Mouse (Mus musculus) kidney, embryonic 15.5 days (tissue): ENCODE measurements at regions not wholly inside any gene's neighbourhood (a gene's known extent, or its start where the extent isn't known, plus 50 kb on each side); places are given as distances from the start of the nearest gene placed in this dataset.
A peak's percentile ranks its signal among the peaks of the same experiment; 100 is the strongest.
"Not testable (repeated sequence)": the region's sequence is repeated elsewhere in the genome, so short reads cannot be mapped to it uniquely, and the experiment has no call there.

Source experiments
- ATAC-seq: fragments of 200-750 bp; cut with Nextera tagmentation; replicated peaks from 2 replicates; pipeline ENCODE4 v1.8.0; 2017; ENCODE audit warnings: moderate TSS enrichment; ENCODE audit not compliant: low FRiP score
- H3K27ac ChIP-seq: fragments of 300-500 bp; sonication (generic); 2 replicates; pipeline ENCODE4 v1.5.1; 2015; ENCODE audit warnings: mild to moderate bottlenecking, inconsistent platforms
- H3K27me3 ChIP-seq: fragments of 300-500 bp; sonication (generic); 2 replicates; pipeline ENCODE4 v1.6.1; 2015; ENCODE audit warnings: inconsistent platforms
- H3K36me3 ChIP-seq: fragments of 300-500 bp; sonication (generic); 2 replicates; pipeline ENCODE4 v1.6.1; 2015; ENCODE audit warnings: inconsistent platforms
- H3K4me1 ChIP-seq: fragments of 300-500 bp; sonication (generic); 2 replicates; pipeline ENCODE4 v1.6.1; 2015; ENCODE audit warnings: inconsistent platforms
- H3K4me2 ChIP-seq: fragments of 300-500 bp; sonication (generic); 2 replicates; pipeline ENCODE4 v1.6.1; 2015; ENCODE audit warnings: moderate library complexity, mild to moderate bottlenecking, inconsistent platforms
- H3K4me3 ChIP-seq: fragments of 300-500 bp; sonication (generic); replicated peaks from 2 replicates; pipeline ENCODE4 v1.5.1; 2015; ENCODE audit warnings: mild to moderate bottlenecking, inconsistent platforms
- H3K9ac ChIP-seq: fragments of 300-500 bp; sonication (generic); 2 replicates; pipeline ENCODE4 v1.6.1; 2015; ENCODE audit warnings: mild to moderate bottlenecking, inconsistent platforms
- H3K9me3 ChIP-seq: fragments of 300-500 bp; sonication (generic); replicated peaks from 2 replicates; pipeline ENCODE4 v1.6.1; 2016; ENCODE audit warnings: inconsistent platforms
- WGBS: fragments of 180-500 bp; shearing (Covaris S2); methylation state at CpG from one replicate; pipeline ENCODE4 v1.1.7; 2015; ENCODE audit warnings: mixed read lengths; 5-methylcytosine and 5-hydroxymethylcytosine counted together

GRCm38 (mm10) chr17:31753113-31753858 is 75.7 kb downstream of the Cryaa start:
- Histone ChIP-seq H3K4me3 (no peak overlapping the region), H3K36me3 (no peaks in the 10 kb centered on the region), H3K9me3 (no peaks in the 10 kb centered on the region), H3K9ac (no peak overlapping the region), H3K4me1 (peaks cover 2% of the 10 kb centered on the region; the same call in 1 of the 2 replicates), H3K4me2 (no peak overlapping the region), H3K27ac (no peak overlapping the region), H3K27me3 (no peaks in the 10 kb centered on the region)
- 72% methylated on average over 9 of the region's 9 CpGs for WGBS
- ATAC-seq, result no peak

DNA sequence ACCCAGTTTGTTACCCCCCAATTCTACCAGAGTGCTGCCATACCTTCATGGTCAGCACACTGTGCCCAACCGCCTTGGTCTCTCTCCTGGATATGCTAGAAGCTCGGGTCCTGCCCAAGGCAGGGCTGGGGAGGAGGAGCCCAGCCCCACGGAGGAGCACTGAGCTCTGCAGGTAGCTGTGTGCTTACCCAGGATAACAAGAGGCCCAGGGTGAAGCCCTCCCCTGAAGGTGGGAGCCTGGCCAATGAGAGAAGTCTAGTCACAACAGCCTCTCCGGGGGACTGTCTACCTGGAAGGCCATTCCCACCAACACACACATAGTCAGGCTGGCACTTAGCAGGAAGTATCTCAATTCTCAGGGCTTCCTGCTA is 76.2 kb downstream of the Cryaa start:
- no peak overlapping the region for H3K4me3 ChIP-seq
- no peak for ATAC-seq
- H3K4me1 ChIP-seq, result no peaks in the 10 kb centered on the region
- no peak overlapping the region for H3K4me2 ChIP-seq
- WGBS, result 48% methylated on average over 4 of the region's 4 CpGs
- H3K36me3 ChIP-seq, result no peaks in the 10 kb centered on the region
- H3K9me3 ChIP-seq, result no peaks in the 10 kb centered on the region
- no peak overlapping the region for H3K9ac ChIP-seq
- H3K27ac ChIP-seq, result no peak overlapping the region
- H3K27me3 ChIP-seq, result no peaks in the 10 kb centered on the region

DNA sequence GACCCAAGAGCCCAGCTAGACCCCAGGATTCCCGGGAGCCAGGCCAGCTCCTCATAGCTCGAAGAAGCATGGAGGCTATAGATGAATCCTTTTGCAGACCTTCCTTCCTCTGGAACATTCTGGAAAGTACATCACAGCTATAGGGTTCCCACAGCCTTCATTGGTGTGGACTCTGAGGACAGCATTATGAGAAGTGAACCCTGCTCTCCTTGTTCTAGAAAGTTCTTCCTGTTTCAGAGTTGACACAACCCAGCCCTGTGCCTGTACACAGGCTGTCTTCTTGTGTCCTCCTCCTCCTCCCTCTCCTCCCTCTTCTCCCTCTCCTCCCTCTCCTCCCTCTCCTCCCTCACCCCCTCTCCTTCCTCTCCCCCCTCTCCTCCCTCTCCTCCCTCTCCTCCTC is 82.9 kb downstream of the Cryaa start:
- Histone ChIP-seq H3K27ac (no peak overlapping the region), H3K36me3 (no peaks in the 10 kb centered on the region), H3K4me1 (no peaks in the 10 kb centered on the region), H3K4me3 (no peak overlapping the region), H3K27me3 (no peaks in the 10 kb centered on the region), H3K4me2 (no peak overlapping the region), H3K9me3 (no peaks in the 10 kb centered on the region), H3K9ac (no peak overlapping the region)
- 92% methylated on average over 2 of the region's 2 CpGs for WGBS
- no peak for ATAC-seq

GRCm38 (mm10) chr17:31763078-31763477 is 85.5 kb downstream of the Cryaa start:
- Histone ChIP-seq H3K36me3 (no peaks in the 10 kb centered on the region), H3K9me3 (no peaks in the 10 kb centered on the region), H3K27ac (no peak overlapping the region), H3K4me2 (no peak overlapping the region), H3K4me1 (peaks cover 12% of the 10 kb centered on the region), H3K9ac (no peak overlapping the region), H3K27me3 (no peaks in the 10 kb centered on the region), H3K4me3 (no peak overlapping the region)
- ATAC-seq, result no peak
- WGBS, result 58% methylated on average over 5 of the region's 5 CpGs

GRCm38 (mm10) chr17:31766779-31767697 is 88.6 kb downstream of the Sik1 start:
- Histone ChIP-seq H3K4me1 (peaks cover 17% of the 10 kb centered on the region), H3K36me3 (no peaks in the 10 kb centered on the region), H3K27ac (peak overlapping the region; percentile 9; the same call in 1 of the 2 replicates), H3K9ac (no peak overlapping the region), H3K27me3 (no peaks in the 10 kb centered on the region), H3K9me3 (no peaks in the 10 kb centered on the region), H3K4me3 (no peak overlapping the region), H3K4me2 (no peak overlapping the region)
- no peak; the same call in 1 of the 2 replicates for ATAC-seq
- 37% methylated on average over 25 of the region's 25 CpGs for WGBS

GRCm38 (mm10) chr17:31772201-31772820 is 83.3 kb downstream of the Sik1 start:
- no peaks in the 10 kb centered on the region for H3K27me3 ChIP-seq
- WGBS, result 46% methylated on average over 9 of the region's 9 CpGs
- no peaks in the 10 kb centered on the region for H3K9me3 ChIP-seq
- H3K4me2 ChIP-seq, result no peak overlapping the region
- no peak overlapping the region for H3K4me3 ChIP-seq
- H3K4me1 ChIP-seq, result peaks cover 26% of the 10 kb centered on the region
- no peaks in the 10 kb centered on the region for H3K36me3 ChIP-seq
- H3K9ac ChIP-seq, result no peak overlapping the region
- H3K27ac ChIP-seq, result 0 out of 2 replicates have a peak overlapping the region, but pooled peaks have one; percentile 7
- no peak for ATAC-seq

DNA sequence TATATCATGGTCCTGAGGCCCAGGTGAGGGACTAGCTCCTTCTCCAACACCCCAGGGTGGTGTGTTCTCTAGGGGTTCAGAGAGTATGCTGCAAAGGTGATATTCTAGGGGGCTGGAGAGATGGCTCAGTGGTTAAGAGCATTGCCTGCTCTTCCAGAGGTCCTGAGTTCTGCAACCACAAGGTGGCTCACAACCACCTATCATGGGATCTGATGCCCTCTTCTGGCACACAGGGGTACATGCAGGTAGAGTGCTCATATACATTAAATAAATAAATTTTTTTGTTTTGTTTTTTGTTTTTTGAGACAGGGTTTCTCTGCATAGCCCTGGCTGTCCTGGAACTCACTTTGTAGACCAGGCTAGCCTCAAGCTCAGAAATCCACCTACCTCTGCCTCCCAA is 81.7 kb downstream of the Sik1 start:
- H3K4me3 ChIP-seq, H3K36me3 ChIP-seq, H3K27me3 ChIP-seq, H3K27ac ChIP-seq, H3K4me2 ChIP-seq, ATAC-seq, H3K9ac ChIP-seq, H3K9me3 ChIP-seq: not testable (repeated sequence)
- peaks cover 36% of the 10 kb centered on the region for H3K4me1 ChIP-seq

- Histone ChIP-seq H3K9me3 (no peaks in the 10 kb centered on the region), H3K9ac (no peak overlapping the region), H3K4me1 (peaks cover 47% of the 10 kb centered on the region), H3K4me2 (no peak overlapping the region), H3K27me3 (no peaks in the 10 kb centered on the region), H3K27ac (no peak overlapping the region), H3K36me3 (no peaks in the 10 kb centered on the region), H3K4me3 (no peak overlapping the region)
- WGBS, result 74% methylated on average over 5 of the region's 5 CpGs
- ATAC-seq, result no peak
Measured at GRCm38 (mm10) chr17:31775037-31775436, 80.6 kb downstream of the Sik1 start.

GRCm38 (mm10) chr17:31775966-31776365 is 79.6 kb downstream of the Sik1 start:
- Histone ChIP-seq H3K27me3 (no peaks in the 10 kb centered on the region), H3K36me3 (no peaks in the 10 kb centered on the region), H3K4me1 (peaks cover 47% of the 10 kb centered on the region), H3K4me3 (no peak overlapping the region), H3K4me2 (no peak overlapping the region), H3K9me3 (no peaks in the 10 kb centered on the region), H3K9ac (no peak overlapping the region), H3K27ac (no peak overlapping the region)
- no peak for ATAC-seq
- 98% methylated on average over 3 of the region's 3 CpGs for WGBS

DNA sequence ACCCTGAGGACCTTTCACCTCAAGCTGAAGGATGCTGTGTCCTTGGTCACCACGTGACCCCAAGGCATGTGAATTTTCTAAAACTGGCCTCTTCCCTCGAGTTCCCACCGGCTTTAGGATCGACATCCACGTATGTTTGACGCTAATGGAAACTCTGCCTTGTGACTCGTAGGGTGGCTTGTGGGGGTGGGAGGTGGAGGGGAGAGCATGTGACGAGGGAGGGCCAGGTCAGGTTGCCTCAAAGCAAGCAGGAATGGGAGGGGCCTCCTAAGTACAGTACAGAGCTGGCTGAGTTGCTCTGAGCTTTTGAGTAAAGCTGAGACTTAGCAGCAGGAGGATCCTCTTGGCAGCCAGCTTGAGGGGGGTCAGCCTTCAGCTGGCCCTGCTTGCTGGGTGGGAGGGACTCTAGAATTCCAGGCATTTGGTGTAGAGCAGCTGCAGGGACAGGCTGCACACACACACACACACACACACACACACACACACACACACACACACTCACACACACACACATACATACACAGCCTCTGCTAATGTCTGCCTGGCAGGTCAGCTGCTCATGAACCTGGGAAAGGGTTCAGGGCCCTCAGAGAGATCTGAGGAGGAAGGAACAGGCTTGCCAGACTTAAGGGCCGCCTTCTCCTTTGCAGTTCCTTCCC is 78.5 kb downstream of the Sik1 start:
- Histone ChIP-seq H3K9ac (0 out of 2 replicates have a peak overlapping the region, but pooled peaks have one; percentile 8), H3K27me3 (no peaks in the 10 kb centered on the region), H3K4me2 (no peak overlapping the region), H3K9me3 (no peaks in the 10 kb centered on the region), H3K27ac (peak overlapping the region; percentile 84), H3K4me1 (peaks cover 46% of the 10 kb centered on the region), H3K4me3 (no peak overlapping the region), H3K36me3 (no peaks in the 10 kb centered on the region)
- peak; percentile 88 for ATAC-seq
- WGBS, result 20% methylated on average over 9 of the region's 9 CpGs

- H3K9ac ChIP-seq, result no peak overlapping the region
- no peaks in the 10 kb centered on the region for H3K36me3 ChIP-seq
- H3K4me3 ChIP-seq, result no peak overlapping the region
- no peaks in the 10 kb centered on the region for H3K9me3 ChIP-seq
- H3K27ac ChIP-seq, result peak overlapping the region; percentile 84
- 62% methylated on average over 5 of the region's 5 CpGs for WGBS
- no peaks in the 10 kb centered on the region for H3K27me3 ChIP-seq
- no peak for ATAC-seq
- H3K4me2 ChIP-seq, result no peak overlapping the region
- H3K4me1 ChIP-seq, result peaks cover 42% of the 10 kb centered on the region
Measured at GRCm38 (mm10) chr17:31777751-31778150, 77.9 kb downstream of the Sik1 start.
